Mouse (Mus musculus): ENCODE data around the gene Pcdh15.

DNA sequence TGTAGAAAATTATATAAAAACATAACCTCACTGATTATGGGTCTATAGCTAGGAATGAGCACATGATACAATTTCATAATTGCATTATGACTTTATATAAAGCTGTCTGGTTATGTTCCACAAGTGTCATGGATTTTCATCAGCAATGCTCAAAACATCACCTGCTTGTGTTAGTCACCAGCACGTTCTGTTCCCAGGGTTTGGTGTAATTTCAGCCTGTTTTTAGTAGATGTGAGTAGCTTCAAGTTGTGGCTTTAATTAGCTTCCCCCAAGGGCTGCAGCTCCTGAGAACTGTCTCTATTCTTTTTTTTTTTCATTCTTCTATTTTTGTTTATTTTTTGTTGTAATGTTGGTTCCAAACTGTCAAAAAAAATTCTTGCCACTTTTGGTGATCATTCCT, 809.4 kb downstream of the Pcdh15 start:
- TF ChIP-seq CTCF (IDR thresholded peaks at IDR 0.05; ENCODE audit: low read depth, low read length) (no peak), POLR2A (IDR thresholded peaks at IDR 0.05; ENCODE audit: insufficient read depth, low read length) (no peak), EP300 (IDR thresholded peaks at IDR 0.05; ENCODE audit: insufficient read depth, low read depth, low read length) (no peak)

Measured in ES-Bruce4 (cell line).